Mouse (Mus musculus): ENCODE measurements around the gene Col8a2. TPM values are rescaled to one million over a fixed set of nuclear protein-coding genes. Genes with fewer than 3 reads are reported as not detected.

The Col8a2 gene
- polyA plus RNA-seq, 1 experiment: not detected

- no peak for TF ChIP-seq GATA1 (IDR thresholded peaks at IDR 0.05; ENCODE audit: low read length)
Observed at GRCm38 (mm10) chr4:126309211-126309921, 22.8 kb downstream of the Col8a2 start.

- TF ChIP-seq GATA1 (IDR thresholded peaks at IDR 0.05; ENCODE audit: low read length): no peak
Observed at GRCm38 (mm10) chr4:126309922-126310309, 23.3 kb downstream of the Col8a2 start.

DNA sequence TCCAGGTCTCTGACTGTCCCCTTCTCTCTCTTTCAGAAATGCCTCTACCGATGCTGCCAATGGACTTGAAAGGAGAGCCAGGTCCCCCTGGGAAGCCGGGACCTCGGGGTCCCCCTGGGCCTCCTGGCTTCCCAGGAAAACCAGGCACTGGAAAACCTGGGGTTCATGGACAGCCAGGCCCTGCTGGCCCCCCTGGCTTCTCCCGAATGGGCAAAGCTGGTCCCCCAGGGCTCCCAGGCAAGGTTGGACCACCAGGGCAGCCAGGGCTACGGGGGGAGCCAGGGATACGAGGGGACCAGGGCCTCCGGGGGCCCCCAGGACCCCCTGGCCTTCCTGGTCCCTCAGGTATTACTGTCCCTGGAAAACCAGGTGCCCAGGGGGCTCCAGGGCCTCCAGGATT, 23.8 kb downstream of the Col8a2 start:
- TF ChIP-seq GATA1 (IDR thresholded peaks at IDR 0.05; ENCODE audit: low read length): no peak

- TF ChIP-seq GATA1 (IDR thresholded peaks at IDR 0.05; ENCODE audit: low read length): no peak
Observed at GRCm38 (mm10) chr4:126311566-126312200, 25.1 kb downstream of the Col8a2 start.

DNA sequence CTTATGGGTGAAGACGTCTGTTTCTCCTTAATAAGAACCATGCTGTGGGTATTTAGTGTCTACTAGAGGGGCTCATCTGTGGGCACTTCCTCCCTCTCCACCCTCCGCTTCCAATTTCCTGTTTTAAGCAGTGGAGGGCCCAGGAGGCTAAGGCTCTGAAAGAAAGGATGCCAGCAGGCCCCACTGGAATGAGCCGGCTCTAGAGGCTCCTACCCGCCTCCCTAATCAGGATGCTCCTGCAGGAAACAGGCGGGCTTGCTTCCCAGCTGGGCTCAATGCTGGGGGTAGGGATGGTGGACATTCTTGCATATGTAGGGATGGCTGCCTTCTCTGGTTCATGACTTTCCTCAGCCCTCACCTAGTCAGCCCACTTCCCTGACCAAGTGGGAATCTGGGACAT, 26.6 kb downstream of the Col8a2 start:
- TF ChIP-seq GATA1 (IDR thresholded peaks at IDR 0.05; ENCODE audit: low read length): no peak

GRCm38 (mm10) chr4:126314393-126314792, 27.8 kb downstream of the Col8a2 start:
- TF ChIP-seq GATA1 (IDR thresholded peaks at IDR 0.05; ENCODE audit: low read length): no peak

DNA sequence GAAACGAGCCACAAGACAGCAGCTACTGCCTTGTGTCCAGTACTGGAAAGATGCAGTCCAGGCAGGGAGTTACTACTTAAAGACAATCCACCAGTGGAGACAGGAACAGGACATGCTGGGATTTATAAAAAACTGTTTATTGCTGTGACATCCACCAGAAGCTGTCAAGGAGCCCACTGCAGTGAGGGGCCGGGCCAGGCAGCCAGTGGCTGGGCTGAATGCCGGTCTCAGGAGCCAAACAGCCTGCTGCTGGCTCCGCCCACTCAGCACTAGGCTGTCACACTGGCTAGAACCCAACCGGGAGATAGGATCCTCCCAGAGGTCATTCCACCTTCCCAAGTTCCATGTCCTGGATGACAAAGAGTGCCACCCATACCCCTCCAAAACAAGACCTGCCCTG, 29.3 kb downstream of the Col8a2 start:
- TF ChIP-seq GATA1 (IDR thresholded peaks at IDR 0.05; ENCODE audit: low read length): no peak

DNA sequence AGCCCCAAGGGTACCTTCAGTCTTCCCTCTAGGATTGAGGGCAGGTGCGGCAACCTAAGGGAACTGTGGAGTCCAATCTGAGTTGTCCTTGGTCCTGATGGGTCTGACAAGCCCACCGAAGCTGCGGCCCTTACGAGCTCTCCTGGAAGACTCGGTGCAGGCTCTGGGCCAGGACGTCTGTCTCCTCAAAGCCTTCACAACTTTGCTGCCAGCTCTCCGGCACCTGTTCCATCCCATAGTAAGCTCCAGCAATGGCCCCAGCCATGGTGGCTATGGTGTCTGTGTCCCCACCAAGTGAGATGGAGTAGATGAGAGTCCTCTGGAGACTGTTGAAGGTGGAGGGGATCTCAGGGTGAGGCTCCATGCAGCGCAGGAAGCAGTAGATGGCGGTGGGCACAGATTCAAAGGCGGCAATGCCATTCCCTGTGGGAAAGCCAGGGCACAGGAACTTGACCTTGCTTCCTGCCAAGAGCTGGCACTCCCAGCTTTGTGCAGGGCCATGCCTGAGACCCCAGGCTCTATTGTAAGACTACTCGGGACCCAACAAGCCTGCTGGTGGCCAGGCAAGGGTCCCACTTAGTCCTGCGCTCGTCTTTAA, 29.9 kb downstream of the Col8a2 start:
- no peak for TF ChIP-seq GATA1 (IDR thresholded peaks at IDR 0.05; ENCODE audit: low read length)

GRCm38 (mm10) chr4:126319806-126320205, 33.2 kb downstream of the Col8a2 start:
- no peak for TF ChIP-seq GATA1 (IDR thresholded peaks at IDR 0.05; ENCODE audit: low read length)

DNA sequence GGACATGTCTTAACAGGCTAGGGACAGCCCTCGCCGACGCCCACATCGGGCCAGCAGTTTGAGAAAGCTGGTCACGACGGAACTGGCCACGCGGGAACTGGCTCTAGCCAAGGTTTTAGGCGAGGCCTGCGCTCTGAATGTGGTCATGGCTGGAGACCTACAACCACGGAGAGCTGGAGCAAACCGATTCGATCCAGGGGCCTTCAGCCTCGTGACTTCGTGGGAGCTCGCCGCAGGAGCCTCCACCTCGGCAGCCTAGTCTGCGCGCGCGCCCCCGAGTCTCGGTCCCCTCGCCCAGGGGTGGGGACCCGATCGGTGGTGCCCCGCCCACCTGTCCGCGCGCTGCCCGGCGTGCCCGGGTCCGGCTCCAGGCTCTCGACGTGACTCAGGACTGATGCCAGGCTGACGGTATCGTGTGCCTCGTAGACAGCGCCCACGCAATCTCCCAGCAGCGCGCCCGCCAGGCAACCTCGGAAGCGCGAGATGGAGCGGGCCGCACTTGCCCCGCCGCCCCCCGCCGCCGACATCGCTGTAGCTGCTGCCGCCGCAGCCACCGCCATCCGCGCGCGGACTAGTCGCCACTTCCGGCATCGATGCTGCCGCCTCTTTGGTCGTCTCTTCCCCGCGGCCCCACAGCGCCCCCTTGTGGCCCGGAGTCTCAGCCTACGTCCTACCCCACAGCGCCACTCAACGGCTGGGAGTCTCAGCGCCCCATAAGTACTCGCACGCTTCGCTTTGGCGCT, 34.7 kb downstream of the Col8a2 start, which contains the start of gene Adprhl2:
Gene Adprhl2 (minus strand): TSS at position 593 of the 743 bp plus-strand sequence.
- no peak for TF ChIP-seq GATA1 (IDR thresholded peaks at IDR 0.05; ENCODE audit: low read length)

GRCm38 (mm10) chr4:126321854-126322511, 35.4 kb downstream of the Col8a2 start:
- TF ChIP-seq GATA1 (IDR thresholded peaks at IDR 0.05; ENCODE audit: low read length): no peak

GRCm38 (mm10) chr4:126322646-126323045, 36.1 kb downstream of the Col8a2 start:
- TF ChIP-seq GATA1 (IDR thresholded peaks at IDR 0.05; ENCODE audit: low read length): no peak

- TF ChIP-seq GATA1 (IDR thresholded peaks at IDR 0.05; ENCODE audit: low read length): no peak
Observed at GRCm38 (mm10) chr4:126324861-126325260, 38.3 kb downstream of the Col8a2 start.

DNA sequence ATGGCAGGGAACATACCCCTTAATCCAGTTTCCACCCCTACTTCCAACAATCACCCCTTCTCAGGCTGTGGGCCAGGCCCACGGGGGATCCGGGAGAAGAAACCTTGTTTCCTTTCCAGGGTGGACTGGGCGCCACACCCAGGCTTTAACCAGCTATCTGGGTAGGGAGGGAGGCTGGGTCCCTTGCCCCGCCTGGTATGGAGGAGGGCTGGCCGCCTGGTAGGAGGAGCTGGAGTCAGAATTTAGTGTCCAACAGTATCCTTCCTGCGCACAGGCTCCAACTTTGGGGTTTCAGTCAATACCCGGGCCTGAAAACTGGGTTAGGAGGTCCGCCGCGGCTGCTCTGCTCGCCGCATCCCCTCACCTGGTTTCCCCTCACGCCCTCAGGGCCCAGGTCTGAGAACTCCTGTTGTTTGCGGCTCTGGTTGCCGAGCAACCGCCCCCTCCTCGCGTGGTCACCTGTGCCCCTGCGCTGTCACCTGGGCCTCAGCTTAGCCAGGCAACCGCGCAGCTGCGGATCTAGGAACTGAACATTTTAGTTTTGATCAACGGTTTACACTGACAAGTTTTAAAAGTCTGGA, 38.8 kb downstream of the Col8a2 start, which contains the start of gene Tekt2:
Gene Tekt2 (minus strand): TSS at position 408 of the 581 bp plus-strand sequence.
- no peak for TF ChIP-seq GATA1 (IDR thresholded peaks at IDR 0.05; ENCODE audit: low read length)

DNA sequence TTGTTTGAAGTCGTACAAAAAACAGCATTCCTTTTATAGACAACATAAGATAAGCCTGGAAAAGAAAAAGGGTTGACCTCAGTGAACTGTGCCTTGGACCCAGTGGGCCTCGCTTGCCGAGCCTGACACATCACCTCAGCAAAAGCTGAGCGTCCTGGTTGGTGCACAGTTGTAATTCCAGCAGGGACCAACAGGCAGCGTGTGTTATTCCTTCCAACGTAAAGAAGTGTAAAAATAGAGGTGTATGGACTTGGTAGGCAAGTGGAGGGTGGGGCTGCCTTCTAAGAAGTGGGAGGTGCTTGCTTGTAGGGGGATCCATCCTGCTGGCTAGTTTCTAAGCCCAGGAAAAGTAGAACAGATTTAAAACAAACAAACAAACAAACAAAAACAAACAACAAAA, 39.4 kb downstream of the Col8a2 start:
- no peak for TF ChIP-seq GATA1 (IDR thresholded peaks at IDR 0.05; ENCODE audit: low read length)

Measured in G1E-ER4 (cell line).